Mouse (Mus musculus) kidney, adult 2 months (tissue): ENCODE measurements around the gene Comt.

Experiments used
- CTCF ChIP-seq: fragments of 200-500 bp; conservative IDR thresholded peaks from 2 replicates; pipeline ENCODE4 v1.5.1; 2011; ENCODE audit warnings: low read depth, mild to moderate bottlenecking, control low read depth, low read length, moderate library complexity, mixed read lengths; ENCODE audit not compliant: insufficient read depth, insufficient read length
- POLR2A ChIP-seq: fragments of 200-500 bp; IDR thresholded peaks from one replicate; pipeline ENCODE4 v1.6.1; 2011; ENCODE audit warnings: low read depth, low read length, control low read depth

- TF ChIP-seq CTCF (no peak), POLR2A (no peak)
Measured at GRCm38 (mm10) chr16:18424364-18425045, 2.1 kb downstream of the Comt start.
